Comparison of ENCODE assay signal across 13 mouse cellular contexts in the genomic region with DNA sequence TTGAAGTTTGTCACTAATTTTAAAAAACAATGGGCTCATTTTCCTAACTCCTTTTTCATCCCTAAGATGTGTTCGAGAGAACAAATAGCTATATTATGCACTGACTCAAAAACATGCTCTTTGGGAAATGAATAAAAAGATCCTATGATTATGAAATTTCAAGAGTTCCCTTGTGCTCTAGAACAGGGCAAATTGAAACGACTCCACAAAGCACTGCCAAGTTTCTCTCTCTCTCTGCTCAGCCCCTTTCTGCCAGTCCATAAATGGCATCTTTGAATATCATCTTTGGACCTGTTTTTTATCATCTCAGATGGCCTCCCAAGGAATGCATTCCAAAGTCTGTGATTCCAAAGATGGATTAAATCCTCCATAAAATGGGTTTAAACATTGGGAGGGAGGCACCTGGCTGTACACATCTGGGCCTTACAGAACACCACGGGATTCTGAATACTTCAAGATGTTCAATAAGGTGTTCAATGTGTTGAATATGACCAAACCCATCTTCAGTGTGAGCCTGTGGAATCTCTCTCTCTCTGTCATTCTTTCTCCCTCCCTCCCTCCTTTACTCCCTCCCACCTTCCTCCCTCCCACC.
DNase-seq lines count a peak whose midpoint lies in the region; ATAC-seq and TF ChIP-seq lines count a peak whose summit lies in the region.
"Had no signal": no experiment of that assay in that cellular context is flagged by ENCODE, and none has a peak within 500 bp of the region (broad histone marks: within the 10 kb centered on the region; RNA-seq: fewer than 3 reads in every experiment).

No protein-coding gene starts in this region.

- H3ac ChIP-seq in myocyte (ENCODE audit: control insufficient read depth, insufficient read length): no peak overlapping the region

- H3K9me3 ChIP-seq in kidney, embryonic 15.5 days (replicated peaks): no peaks in the 10 kb centered on the region
- no peaks in the 10 kb centered on the region for H3K9me3 ChIP-seq in embryonic facial prominence, embryonic 14.5 days (ENCODE audit: control insufficient read depth, low read length)
- H3K9me3 ChIP-seq in hindbrain, embryonic 14.5 days (ENCODE audit: control insufficient read depth, low read length): no peaks in the 10 kb centered on the region
- H3K9me3 ChIP-seq: liver, embryonic 12.5 days had no signal

- no peak for ATAC-seq in kidney, embryonic 15.5 days (replicated peaks; ENCODE audit: low FRiP score)
- no peak for ATAC-seq in embryonic facial prominence, embryonic 14.5 days (ENCODE audit: low read depth)
- no peak for ATAC-seq in hindbrain, embryonic 14.5 days (ENCODE audit: low FRiP score)
- ATAC-seq: liver, embryonic 12.5 days had no signal

- 63% methylated on average over 3 of the region's 3 CpGs for WGBS in kidney, embryonic 15.5 days
- 38% methylated on average over 3 of the region's 3 CpGs for WGBS in embryonic facial prominence, embryonic 14.5 days
- 49% methylated on average over 3 of the region's 3 CpGs for WGBS in hindbrain, embryonic 14.5 days

- 0 out of 2 replicates have a peak, but pooled peaks cover 4% of the 10 kb centered on the region for H3K4me1 ChIP-seq in kidney, embryonic 15.5 days
- 0 out of 2 replicates have a peak, but pooled peaks cover 5% of the 10 kb centered on the region for H3K4me1 ChIP-seq in embryonic facial prominence, embryonic 14.5 days (ENCODE audit: control insufficient read depth, insufficient read depth, low read length)
- H3K4me1 ChIP-seq in hindbrain, embryonic 14.5 days (replicated peaks; ENCODE audit: control insufficient read depth, insufficient read depth, low read length): 0 out of 2 replicates have a peak, but pooled peaks cover 4% of the 10 kb centered on the region
- H3K4me1 ChIP-seq: heart, embryonic 12.5 days; liver, embryonic 12.5 days had no signal

- no peaks in the 10 kb centered on the region for H3K79me2 ChIP-seq in myocyte (ENCODE audit: control insufficient read depth, insufficient read depth)

- no peak overlapping the region for H3K27ac ChIP-seq in kidney, embryonic 15.5 days
- peak overlapping the region; percentile 61; the same call in 1 of the 2 replicates for H3K27ac ChIP-seq in embryonic facial prominence, embryonic 14.5 days (replicated peaks; ENCODE audit: low read depth, low read length)
- no peak overlapping the region for H3K27ac ChIP-seq in hindbrain, embryonic 14.5 days
- H3K27ac ChIP-seq: liver, embryonic 12.5 days had no signal

- DNase-seq in kidney, postnatal 14 days: no peak
- DNase-seq in embryonic facial prominence, embryonic 14.5 days (ENCODE audit: low spot score): no peak
- DNase-seq in hindbrain, embryonic 14.5 days (ENCODE audit: low spot score): no peak
- DNase-seq in left cerebral cortex, postnatal 36 days (ENCODE audit: low spot score in 2 of 2): no peak
- no peak for DNase-seq in frontal cortex, postnatal 36 days (ENCODE audit: low spot score in 2 of 2)
- DNase-seq: adrenal gland, postnatal 10 days; kidney, adult 8-10 months; lung, postnatal 4 days; thymus, postnatal 4 days had no signal

- H3K36me3 ChIP-seq in kidney, embryonic 15.5 days: no peaks in the 10 kb centered on the region
- no peaks in the 10 kb centered on the region for H3K36me3 ChIP-seq in embryonic facial prominence, embryonic 14.5 days (ENCODE audit: control insufficient read depth, insufficient read depth, low read length)
- no peaks in the 10 kb centered on the region for H3K36me3 ChIP-seq in hindbrain, embryonic 14.5 days (replicated peaks; ENCODE audit: control insufficient read depth, insufficient read depth)
- H3K36me3 ChIP-seq in myocyte (ENCODE audit: control insufficient read depth, insufficient read depth): no peaks in the 10 kb centered on the region
- H3K36me3 ChIP-seq: heart, embryonic 12.5 days; liver, embryonic 12.5 days had no signal

- no peaks in the 10 kb centered on the region for H3K27me3 ChIP-seq in kidney, embryonic 15.5 days
- no peaks in the 10 kb centered on the region for H3K27me3 ChIP-seq in embryonic facial prominence, embryonic 14.5 days (replicated peaks; ENCODE audit: control insufficient read depth, insufficient read depth, low read length)
- H3K27me3 ChIP-seq in hindbrain, embryonic 14.5 days (ENCODE audit: control insufficient read depth, insufficient read depth, low read length): no peaks in the 10 kb centered on the region
- H3K27me3 ChIP-seq in myocyte (ENCODE audit: control insufficient read depth, insufficient read depth, insufficient read length): no peaks in the 10 kb centered on the region
- H3K27me3 ChIP-seq: heart, embryonic 12.5 days; liver, embryonic 12.5 days had no signal

- H3K9ac ChIP-seq in kidney, embryonic 15.5 days: no peak overlapping the region
- no peak overlapping the region for H3K9ac ChIP-seq in embryonic facial prominence, embryonic 14.5 days (ENCODE audit: low read depth, low read length)
- H3K9ac ChIP-seq in hindbrain, embryonic 14.5 days: no peak overlapping the region
- H3K9ac ChIP-seq: heart, embryonic 12.5 days; liver, embryonic 12.5 days had no signal

- no peak for TF ChIP-seq POLR2A in myocyte (IDR thresholded peaks at IDR 0.05; ENCODE audit: insufficient read length, low read depth)

- intact Hi-C loops in left cerebral cortex, postnatal 36 days (cut with DNase I): loop anchor here (5.0 kb wide), 1 partner anchor 96 kb away; no protein-coding TSS in a partner anchor

- no peak overlapping the region for H3K4me3 ChIP-seq in kidney, embryonic 15.5 days (replicated peaks)
- no peak overlapping the region for H3K4me3 ChIP-seq in embryonic facial prominence, embryonic 14.5 days (ENCODE audit: low read depth, low read length)
- H3K4me3 ChIP-seq in hindbrain, embryonic 14.5 days (replicated peaks; ENCODE audit: low read length): no peak overlapping the region
- H3K4me3 ChIP-seq in myocyte: peak overlapping the region; percentile 19
- H3K4me3 ChIP-seq: liver, embryonic 12.5 days had no signal

- H3K4me2 ChIP-seq in kidney, embryonic 15.5 days: peak overlapping the region; percentile 43; the same call in 1 of the 2 replicates
- peak overlapping the region; percentile 37; the same call in 1 of the 2 replicates for H3K4me2 ChIP-seq in embryonic facial prominence, embryonic 14.5 days (ENCODE audit: low read depth, low read length)
- peak overlapping the region; percentile 36 for H3K4me2 ChIP-seq in hindbrain, embryonic 14.5 days (replicated peaks)
- peak overlapping the region; percentile 86 for H3K4me2 ChIP-seq in myocyte (ENCODE audit: low read depth)
- H3K4me2 ChIP-seq: liver, embryonic 12.5 days had no signal

TF ChIP-seq in myocyte, 11 proteins besides CTCF, POLR2A, EP300 and RAD21:
- TF ChIP-seq POLR2AphosphoS2 (IDR thresholded peaks at IDR 0.05; ENCODE audit: insufficient read length, low read depth) (no peak), USF1 (IDR thresholded peaks at IDR 0.05; ENCODE audit: low read depth) (no peak), REST (IDR thresholded peaks at IDR 0.05; ENCODE audit: insufficient read depth, insufficient read length) (no peak), MAX (IDR thresholded peaks at IDR 0.05; ENCODE audit: low read depth) (no peak), CEBPB (IDR thresholded peaks at IDR 0.05; ENCODE audit: insufficient read depth, poor library complexity, severe bottlenecking) (no peak), E2F4 (IDR thresholded peaks at IDR 0.05; ENCODE audit: insufficient read depth) (no peak), SRF (IDR thresholded peaks at IDR 0.05; ENCODE audit: control insufficient read depth, insufficient read length, low read depth) (no peak), MYOG (IDR thresholded peaks at IDR 0.05; ENCODE audit: control insufficient read depth in 1 of 3, insufficient read depth in 1 of 3, insufficient read length in 2 of 3, low read depth in 2 of 3) (no peak), TCF3 (IDR thresholded peaks at IDR 0.05; ENCODE audit: insufficient read length, low read depth) (no peak), TCF12 (IDR thresholded peaks at IDR 0.05; ENCODE audit: insufficient read depth, poor library complexity, severe bottlenecking) (no peak), MYOD1 (IDR thresholded peaks at IDR 0.05; ENCODE audit: control insufficient read depth in 1 of 3, insufficient read length in 2 of 3, low read depth in 2 of 3) (no peak)
TF ChIP-seq in myocyte: peak in this region for 0.

Comparison
In these comparisons a context has a peak if more than half of its experiments do, and no peak if none do; other contexts are left out.
1. H3K4me2 ChIP-seq: peak in every context shown above with its lines; median percentile 86 in myocyte; 43 in kidney, embryonic 15.5 days; 37 in embryonic facial prominence, embryonic 14.5 days; 36 in hindbrain, embryonic 14.5 days.